Mouse (Mus musculus) olfactory bulb, adult 2 months (tissue): ENCODE data around the gene Nos1ap. TPM values are rescaled to one million over a fixed set of nuclear protein-coding genes. Genes with fewer than 3 reads are reported as not detected.

ENCODE experiments used
- H3K27ac ChIP-seq: fragments of 200-500 bp; 2 replicates; pipeline ENCODE4 v1.5.1; 2012; ENCODE audit warnings: low read depth, low read length; ENCODE audit not compliant: insufficient read depth
- H3K4me1 ChIP-seq: fragments of 200-500 bp; 2 replicates; pipeline ENCODE4 v1.6.1; 2012; ENCODE audit warnings: low read length; ENCODE audit not compliant: control insufficient read depth, insufficient read depth
- H3K4me3 ChIP-seq: fragments of 200-500 bp; 2 replicates; pipeline ENCODE4 v1.5.1; 2012; ENCODE audit warnings: mild to moderate bottlenecking, low read depth, low read length, moderate library complexity; ENCODE audit not compliant: insufficient read depth
- CTCF ChIP-seq: fragments of 200-500 bp; IDR thresholded peaks from 2 replicates; pipeline ENCODE4 v1.5.1; 2012; ENCODE audit warnings: low read depth, mild to moderate bottlenecking, low read length, moderate library complexity; ENCODE audit not compliant: insufficient read depth
- POLR2A ChIP-seq: fragments of 200-500 bp; IDR thresholded peaks from 2 replicates; pipeline ENCODE4 v1.6.1; 2012; ENCODE audit warnings: mild to moderate bottlenecking, low read depth, low read length, moderate library complexity; ENCODE audit not compliant: insufficient read depth
- WGBS: fragments of 180-500 bp; shearing (Covaris S2); methylation state at CpG from one replicate; pipeline ENCODE4 v1.1.7; 2018; 5-methylcytosine and 5-hydroxymethylcytosine counted together
- polyA plus RNA-seq: library from polyadenylated mRNA; stranded (reverse); fragments of >200 nt; gene quantifications from 2 replicates; pipeline ENCODE4 v1.2.4, GENCODE M21; 2012; ENCODE audit warnings: low replicate concordance; ENCODE audit not compliant: missing spikeins, insufficient read depth, insufficient read length

Nos1ap gene
- polyA plus RNA-seq, 1 experiment = not detected

DNA sequence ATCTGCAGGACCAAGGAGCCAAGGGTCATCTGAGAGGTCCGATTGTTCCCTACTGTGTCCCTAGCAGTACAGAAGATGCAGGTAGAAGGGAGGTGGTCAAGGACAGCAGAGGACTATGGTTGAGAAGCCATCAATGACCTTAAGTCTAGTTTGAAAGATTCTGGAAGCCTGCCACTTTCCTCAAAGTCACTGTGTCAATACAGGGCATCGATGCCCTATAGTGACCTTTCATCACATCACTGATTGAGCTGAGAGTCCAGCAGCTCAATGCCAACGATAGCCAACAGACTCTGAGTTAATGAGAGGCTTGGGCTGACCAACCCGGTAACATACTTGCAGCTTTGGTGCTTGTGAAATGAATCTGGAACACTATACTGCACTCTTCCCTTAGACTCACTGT, 264.4 kb downstream of the Nos1ap start:
- WGBS = 93% methylated on average over 4 of the region's 4 CpGs
- TF ChIP-seq CTCF (no peak), POLR2A (no peak)
- Histone ChIP-seq H3K4me3 (no peak overlapping the region), H3K27ac (no peak overlapping the region), H3K4me1 (no peaks in the 10 kb centered on the region)

DNA sequence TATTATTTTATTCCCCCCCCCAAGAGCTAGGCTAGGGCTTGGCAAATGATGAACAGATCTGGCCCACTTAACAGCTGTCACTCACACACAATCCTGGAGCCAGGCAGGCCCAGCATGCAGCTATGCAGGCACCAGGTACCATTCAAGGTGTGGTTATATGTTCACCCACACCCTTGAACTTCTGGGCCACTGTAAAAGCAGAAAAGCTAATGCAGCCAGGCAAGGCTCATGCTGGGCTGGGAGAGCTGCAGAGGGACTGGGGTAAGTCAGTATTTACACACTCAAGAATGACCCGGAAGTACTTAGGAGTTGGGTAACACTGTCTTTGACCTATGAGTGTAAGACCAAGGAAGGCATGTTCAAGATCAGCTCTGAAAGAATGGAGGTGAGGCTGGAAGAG, 265.3 kb downstream of the Nos1ap start:
- 97% methylated on average over 1 of the region's 1 CpGs for WGBS
- TF ChIP-seq POLR2A = no peak
- no peak for TF ChIP-seq CTCF
- H3K27ac ChIP-seq = no peak overlapping the region

DNA sequence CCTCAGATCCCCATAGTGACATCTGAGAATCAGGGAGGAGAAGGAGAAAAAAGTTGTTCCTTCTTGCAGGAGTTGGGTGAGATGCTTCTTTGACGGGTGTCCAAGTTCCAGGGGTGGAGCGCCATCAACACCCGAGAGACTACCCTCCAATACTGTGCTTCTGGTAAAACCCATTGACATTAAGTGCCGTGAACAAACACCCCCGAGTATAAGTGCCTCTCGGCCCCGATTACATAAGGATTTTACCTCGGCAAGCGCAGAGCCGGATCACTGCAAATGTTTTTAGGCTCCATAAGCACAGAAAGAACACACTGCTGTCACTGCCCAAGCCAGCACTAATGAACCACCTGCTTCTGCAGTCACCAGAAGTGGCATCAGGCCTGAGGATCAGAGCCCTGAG, 266.7 kb downstream of the Nos1ap start:
- H3K4me3 ChIP-seq = no peak overlapping the region
- no peak overlapping the region for H3K27ac ChIP-seq
- TF ChIP-seq POLR2A = no peak
- no peak for TF ChIP-seq CTCF
- H3K4me1 ChIP-seq = no peaks in the 10 kb centered on the region
- WGBS = 92% methylated on average over 10 of the region's 10 CpGs

More for the DNA sequence above, 265.3 kb downstream of the Nos1ap start:
- no peaks in the 10 kb centered on the region for H3K4me1 ChIP-seq
- H3K4me3 ChIP-seq = no peak overlapping the region

DNA sequence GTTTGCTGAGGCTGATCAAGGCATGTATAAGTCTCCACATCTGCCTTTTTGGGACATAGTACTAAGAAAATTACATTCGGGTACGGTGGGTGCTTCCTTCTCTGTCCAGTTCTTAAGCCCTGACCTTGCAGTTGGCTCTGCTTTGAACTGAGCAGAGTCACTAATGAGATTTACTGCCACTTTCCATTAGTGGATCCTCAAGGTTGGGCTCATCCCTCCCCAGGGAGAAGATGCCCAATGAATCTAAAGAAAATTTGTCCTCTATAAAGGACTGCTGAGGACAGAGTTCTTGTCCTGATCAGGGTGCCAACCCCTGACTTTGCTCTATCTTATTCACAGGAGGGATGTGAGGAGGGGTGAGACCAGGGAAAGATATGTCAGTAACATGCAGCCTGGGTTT, 267.6 kb downstream of the Nos1ap start:
- no peak overlapping the region for H3K27ac ChIP-seq
- 86% methylated on average over 2 of the region's 2 CpGs for WGBS
- no peaks in the 10 kb centered on the region for H3K4me1 ChIP-seq
- H3K4me3 ChIP-seq = no peak overlapping the region
- TF ChIP-seq CTCF (no peak), POLR2A (no peak)

DNA sequence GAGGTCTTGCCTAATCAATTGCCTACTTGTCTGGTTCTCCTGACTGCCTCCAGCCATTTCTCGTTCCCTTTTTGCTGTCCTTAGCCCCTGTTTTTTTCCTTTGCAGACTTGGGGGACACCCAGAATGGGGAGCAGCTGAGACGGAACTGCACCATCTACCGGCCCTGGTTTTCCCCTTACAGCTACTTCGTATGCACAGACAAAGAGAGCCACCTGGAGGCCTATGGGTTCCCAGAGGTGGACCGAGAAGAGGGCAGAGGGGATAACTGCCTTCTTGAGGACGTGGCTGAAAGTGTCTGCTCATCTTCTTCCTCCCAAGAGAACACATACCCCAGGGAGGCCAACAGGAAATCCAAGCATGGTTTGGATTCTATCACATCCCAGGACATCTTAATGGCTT, 278.2 kb downstream of the Nos1ap start:
- no peak overlapping the region for H3K27ac ChIP-seq
- no peak overlapping the region for H3K4me3 ChIP-seq
- 93% methylated on average over 6 of the region's 6 CpGs for WGBS
- no peaks in the 10 kb centered on the region for H3K4me1 ChIP-seq
- no peak for TF ChIP-seq CTCF
- TF ChIP-seq POLR2A = no peak

DNA sequence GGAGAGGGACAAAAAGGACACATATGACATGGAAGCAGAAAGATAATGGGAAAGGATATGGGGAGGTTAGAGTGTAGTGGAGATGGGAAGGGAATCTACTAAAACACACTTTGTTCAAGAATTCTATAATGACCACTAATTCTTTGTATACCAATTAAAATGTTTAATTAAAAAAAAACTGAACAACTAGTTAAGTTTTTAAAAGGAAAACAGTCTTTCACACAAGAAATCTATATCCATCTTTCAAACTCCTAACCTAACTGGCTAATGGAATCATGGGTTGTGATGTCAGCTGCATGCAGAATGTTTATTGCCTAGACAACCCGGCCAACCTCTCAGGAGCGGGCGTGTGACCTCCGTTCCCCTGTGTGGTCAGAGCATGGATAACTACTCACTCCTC, 281.2 kb downstream of the Nos1ap start, which contains the start of gene Spata46:
TSS of gene Spata46 (plus strand) at position 301 of the 400 bp plus-strand sequence.
- TF ChIP-seq POLR2A (no peak), CTCF (no peak)
- no peak within 1 kb of the TSS for H3K4me3 ChIP-seq
- no peak within 1 kb of the TSS for H3K27ac ChIP-seq
- H3K4me1 ChIP-seq = no peaks in the 10 kb centered on the region
- WGBS = 94% methylated on average over 4 of the region's 4 CpGs

DNA sequence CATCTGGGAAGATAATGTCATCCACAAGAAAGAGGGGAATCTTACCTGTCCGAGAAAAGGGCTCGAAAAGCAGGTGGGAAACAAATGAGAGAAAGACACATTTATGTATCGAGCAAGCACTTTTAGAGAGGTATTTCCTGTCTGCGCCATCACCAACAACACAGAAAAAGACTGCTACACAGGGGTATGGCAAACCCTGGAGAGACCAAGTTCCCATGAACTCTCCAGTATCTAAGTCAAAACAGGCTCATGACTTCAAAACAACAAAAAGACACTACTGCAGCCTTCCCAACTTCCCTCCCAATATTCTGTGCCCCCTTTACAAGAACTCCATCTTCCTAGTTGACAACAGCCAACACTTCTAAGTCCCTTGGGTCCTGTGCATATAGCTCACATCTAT, 283.4 kb downstream of the Nos1ap start, which contains the start of gene Gm7694:
TSS of gene Gm7694 (minus strand) at position 101 of the 400 bp plus-strand sequence.
- no peak for TF ChIP-seq CTCF
- TF ChIP-seq POLR2A = no peak
- no peak within 1 kb of the TSS for H3K4me3 ChIP-seq
- H3K27ac ChIP-seq = no peak within 1 kb of the TSS
- no peaks in the 10 kb centered on the region for H3K4me1 ChIP-seq
- 97% methylated on average over 4 of the region's 4 CpGs for WGBS

DNA sequence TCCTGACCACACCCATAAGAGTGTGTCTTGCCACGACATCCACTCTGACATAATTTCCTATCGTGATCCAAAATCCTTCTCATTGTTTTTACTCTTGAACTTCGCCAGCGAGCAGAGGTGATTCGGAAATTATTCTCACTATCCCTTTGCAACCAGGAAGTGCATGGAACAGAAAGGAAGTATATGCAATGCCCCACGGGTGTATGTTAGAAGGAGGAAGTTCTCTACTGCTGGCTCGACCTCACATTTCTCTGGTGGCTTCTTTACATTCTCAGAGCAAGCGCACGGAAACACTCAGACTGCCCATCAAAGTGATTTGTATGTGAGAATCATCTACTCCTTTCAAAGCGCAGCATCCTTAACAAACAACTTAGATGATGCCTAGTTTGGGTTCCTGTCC, 284.7 kb downstream of the Nos1ap start:
- no peaks in the 10 kb centered on the region for H3K4me1 ChIP-seq

DNA sequence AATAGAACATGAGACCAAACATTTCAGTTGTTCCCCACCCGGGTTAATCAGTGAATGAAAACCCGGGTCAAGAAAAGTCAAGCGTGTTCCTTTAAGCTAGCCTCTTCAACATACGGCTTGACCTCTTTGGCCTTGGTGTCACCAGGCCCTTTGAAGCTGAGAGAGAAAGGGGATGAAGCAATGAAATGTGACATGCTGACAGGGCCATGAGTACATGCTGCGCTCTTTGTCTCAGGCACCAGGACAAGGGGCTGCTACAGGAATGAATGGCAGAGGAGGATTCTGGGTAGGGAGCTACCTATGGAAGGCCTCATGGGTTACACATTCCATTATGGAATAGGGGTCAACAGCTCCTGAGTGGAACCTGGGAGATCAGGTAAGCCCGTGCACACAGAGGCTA, 286.6 kb downstream of the Nos1ap start:
- 93% methylated on average over 6 of the region's 6 CpGs for WGBS
- H3K27ac ChIP-seq = no peak overlapping the region
- H3K4me3 ChIP-seq = no peak overlapping the region
- TF ChIP-seq CTCF = no peak
- TF ChIP-seq POLR2A = no peak
- H3K4me1 ChIP-seq = no peaks in the 10 kb centered on the region

More for the DNA sequence above, 284.7 kb downstream of the Nos1ap start:
- no peak for TF ChIP-seq POLR2A
- TF ChIP-seq CTCF = no peak
- no peak overlapping the region for H3K4me3 ChIP-seq
- 92% methylated on average over 10 of the region's 10 CpGs for WGBS
- no peak overlapping the region for H3K27ac ChIP-seq

DNA sequence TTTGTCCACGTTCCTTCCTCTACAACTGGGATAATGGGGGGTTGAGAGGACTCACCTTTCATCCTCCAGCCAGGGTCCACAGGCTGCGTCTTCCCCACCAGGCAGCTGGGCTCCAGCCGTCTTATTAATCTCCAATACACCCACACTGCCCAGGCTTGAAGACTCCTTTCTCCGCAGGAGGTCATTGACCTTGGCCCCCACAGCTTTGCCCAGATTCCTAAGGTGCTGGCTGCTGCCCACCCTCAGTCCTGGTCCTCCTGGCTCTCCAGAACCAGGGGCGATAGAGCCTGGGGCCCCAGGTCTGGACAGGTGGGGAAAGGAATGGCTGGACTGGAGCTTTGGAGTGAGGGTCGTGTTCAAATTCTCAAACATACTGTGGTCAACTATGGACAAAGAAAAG, 287.2 kb downstream of the Nos1ap start:
- Histone ChIP-seq H3K27ac (no peak overlapping the region), H3K4me3 (no peak overlapping the region), H3K4me1 (no peaks in the 10 kb centered on the region)
- 95% methylated on average over 6 of the region's 6 CpGs for WGBS
- TF ChIP-seq CTCF = no peak
- TF ChIP-seq POLR2A = no peak
